Mouse (Mus musculus) lung, adult 18-20 months (tissue): ENCODE measurements around the gene Olfr31.

ENCODE experiments used
- DNase-seq, 2 experiments: peaks; one replicate each; pipeline ENCODE4 v3.0.0; 2022; ENCODE audit warnings: mixed read lengths in 2 of 2

Gene Olfr31

GRCm38 (mm10) chr14:14322528-14322927, at the start of gene Olfr31:
TSS of gene Olfr31 (plus strand) at chr14:14322828.
- DNase-seq = no peak

DNA sequence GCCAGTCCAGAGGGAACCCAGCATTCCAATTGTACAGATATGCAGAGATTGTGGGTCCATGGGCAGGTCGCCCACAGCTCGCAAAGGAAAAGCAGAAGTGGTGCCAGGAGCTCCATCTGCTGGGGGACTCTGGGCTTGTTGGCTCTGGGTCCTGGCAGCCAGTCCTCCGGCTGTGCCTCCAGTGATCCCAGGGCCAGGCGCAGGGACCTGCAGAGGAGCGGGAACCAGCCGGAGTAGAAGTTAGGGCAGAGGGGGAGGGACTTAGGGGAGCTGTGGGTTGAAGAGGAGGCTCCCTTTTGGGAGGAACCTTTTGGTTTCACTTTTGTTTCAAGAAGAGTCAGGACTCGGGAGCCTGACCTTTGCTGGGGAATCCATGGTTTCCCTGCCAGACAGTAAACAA, 28.2 kb upstream of the Olfr31 start:
- DNase-seq = peak; percentile 13 to 21

- no peak for DNase-seq
These were observed 13.7 kb upstream of the Olfr31 start for GRCm38 (mm10) chr14:14308938-14309337.

GRCm38 (mm10) chr14:14309416-14309815, 13.2 kb upstream of the Olfr31 start:
- no peak for DNase-seq

GRCm38 (mm10) chr14:14345113-14345871, 22.7 kb downstream of the Olfr31 start:
- peak; percentile 91 to 93 for DNase-seq

DNA sequence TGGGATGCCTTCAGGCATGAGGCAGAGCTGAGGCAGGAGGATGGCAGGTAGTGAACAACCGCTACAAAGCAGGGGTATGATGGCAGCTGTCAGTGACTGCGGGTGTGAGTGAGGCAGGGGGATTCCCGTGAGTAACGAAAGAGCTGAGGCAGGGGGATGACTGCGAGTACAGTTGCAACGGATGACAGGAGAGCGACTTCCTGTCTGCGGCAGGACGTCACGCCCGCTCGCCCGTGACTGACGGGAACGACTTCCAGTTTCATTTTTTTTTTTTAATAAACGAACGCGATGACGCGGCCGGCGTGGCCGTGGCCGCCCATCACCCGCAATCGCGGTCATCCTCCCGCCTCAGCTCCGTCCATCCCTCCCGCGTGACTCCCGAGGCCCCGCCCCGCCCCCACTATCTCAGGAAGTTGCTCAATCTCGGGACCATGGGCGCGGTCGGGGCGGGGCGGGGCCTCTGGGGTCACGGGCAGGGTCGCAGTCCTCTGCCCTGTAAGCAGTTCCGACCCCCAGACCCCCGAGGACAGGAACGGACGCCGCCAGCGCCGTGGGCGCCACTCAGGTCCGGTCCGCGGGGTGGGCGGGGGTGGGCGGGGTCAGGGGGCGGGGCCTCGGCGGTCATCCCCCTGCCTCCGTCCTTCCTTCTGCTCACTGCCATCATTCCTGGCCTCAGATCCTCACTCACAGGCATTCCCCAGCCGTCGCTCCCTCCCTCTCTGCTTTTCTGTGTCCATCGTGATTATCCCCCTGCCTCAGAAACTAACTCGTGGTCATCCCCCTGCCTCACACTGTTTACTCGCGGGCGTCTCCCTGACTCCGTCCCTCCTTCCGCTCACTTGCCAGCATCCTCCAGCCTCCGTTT, 23.6 kb downstream of the Olfr31 start, which contains the start of gene Il3ra:
Gene Il3ra (plus strand): TSS at position 328 of the 865 bp plus-strand sequence.
- DNase-seq = peak; percentile 77 to 78

DNA sequence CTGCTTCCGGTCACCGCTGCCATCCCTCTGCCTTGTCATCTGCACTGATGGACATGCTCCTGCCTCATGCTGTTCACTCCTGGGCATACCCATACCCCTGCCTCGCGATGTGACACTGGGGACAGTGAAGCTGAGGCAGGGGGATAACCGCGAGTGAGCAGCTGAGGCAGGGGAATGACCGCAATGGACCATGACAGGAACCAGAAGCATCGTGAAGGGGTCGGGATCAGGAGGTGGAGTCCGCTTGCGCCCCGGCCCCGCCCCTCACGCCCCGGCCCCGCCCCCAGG, 24.1 kb downstream of the Olfr31 start:
- no peak for DNase-seq

DNA sequence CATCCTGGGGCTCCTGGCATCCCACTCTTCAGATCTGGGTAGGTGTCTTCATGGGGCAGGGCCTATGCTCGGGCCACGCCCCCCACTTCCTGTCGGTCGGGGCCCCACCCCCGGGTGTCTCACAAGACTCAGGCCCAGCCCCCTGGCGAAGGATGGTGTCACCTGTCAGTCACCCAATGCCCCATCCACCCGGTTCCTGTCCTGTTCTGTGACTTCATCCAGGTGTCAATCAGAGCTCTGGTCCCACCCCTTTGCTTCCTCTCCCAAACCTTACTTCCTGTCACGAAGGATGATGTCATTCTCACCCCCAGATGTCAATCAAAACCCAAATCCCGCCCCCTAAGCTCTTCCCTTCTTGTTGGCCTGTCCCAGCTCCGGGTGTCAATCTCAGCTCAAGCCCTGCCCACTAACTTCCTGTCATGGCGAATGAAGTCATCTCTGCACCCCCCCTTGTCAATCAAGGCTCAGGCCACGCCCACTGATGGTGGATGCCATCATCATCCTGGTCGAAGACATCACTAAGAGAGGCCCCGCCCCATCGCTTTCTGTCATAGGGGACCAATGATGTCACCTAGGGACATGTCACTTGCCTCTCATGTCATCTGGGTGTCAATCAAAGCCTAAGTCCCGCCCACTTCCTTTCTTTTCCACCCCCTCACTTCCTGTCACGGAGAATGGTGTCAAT, 24.7 kb downstream of the Olfr31 start:
- peak; percentile 13 to 30 for DNase-seq

- peak; percentile 18 to 26 for DNase-seq
These were observed 25.4 kb downstream of the Olfr31 start for GRCm38 (mm10) chr14:14347836-14348621.

DNA sequence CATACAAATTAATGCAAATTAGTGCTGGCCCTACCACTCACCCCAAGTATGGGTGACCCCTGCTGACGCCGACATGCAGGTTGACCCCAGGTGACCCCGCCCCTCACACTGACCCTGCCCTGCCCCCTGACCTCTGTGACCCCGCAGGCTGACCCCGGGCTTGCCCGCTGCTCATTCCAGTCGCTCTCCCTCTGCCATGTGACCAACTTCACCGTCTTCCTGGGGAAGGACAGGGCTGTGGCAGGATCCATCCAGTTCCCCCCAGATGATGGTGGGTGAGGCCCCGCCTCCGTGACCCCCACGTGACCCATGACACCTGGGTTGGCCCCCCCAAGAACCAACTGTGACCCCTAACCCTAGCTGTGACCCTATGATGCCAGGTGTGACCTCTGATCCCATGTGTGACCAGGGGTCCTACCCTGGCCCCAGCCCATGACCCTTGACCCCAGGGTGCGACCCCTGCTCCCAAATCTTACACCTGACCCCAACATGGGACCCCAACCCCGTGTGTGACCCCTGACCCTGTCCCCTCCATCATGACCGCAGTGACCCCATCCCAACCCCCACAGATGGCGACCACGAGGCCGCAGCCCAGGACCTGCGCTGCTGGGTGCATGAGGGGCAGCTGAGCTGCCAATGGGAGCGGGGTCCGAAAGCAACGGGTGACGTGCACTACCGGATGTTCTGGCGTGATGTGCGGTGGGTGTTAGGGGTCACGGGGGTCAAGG, 26.2 kb downstream of the Olfr31 start:
- peak; percentile 2 to 6 for DNase-seq

GRCm38 (mm10) chr14:14349485-14350262, 27.0 kb downstream of the Olfr31 start:
- peak in 1 of 2 experiments; percentile 7 for DNase-seq

DNA sequence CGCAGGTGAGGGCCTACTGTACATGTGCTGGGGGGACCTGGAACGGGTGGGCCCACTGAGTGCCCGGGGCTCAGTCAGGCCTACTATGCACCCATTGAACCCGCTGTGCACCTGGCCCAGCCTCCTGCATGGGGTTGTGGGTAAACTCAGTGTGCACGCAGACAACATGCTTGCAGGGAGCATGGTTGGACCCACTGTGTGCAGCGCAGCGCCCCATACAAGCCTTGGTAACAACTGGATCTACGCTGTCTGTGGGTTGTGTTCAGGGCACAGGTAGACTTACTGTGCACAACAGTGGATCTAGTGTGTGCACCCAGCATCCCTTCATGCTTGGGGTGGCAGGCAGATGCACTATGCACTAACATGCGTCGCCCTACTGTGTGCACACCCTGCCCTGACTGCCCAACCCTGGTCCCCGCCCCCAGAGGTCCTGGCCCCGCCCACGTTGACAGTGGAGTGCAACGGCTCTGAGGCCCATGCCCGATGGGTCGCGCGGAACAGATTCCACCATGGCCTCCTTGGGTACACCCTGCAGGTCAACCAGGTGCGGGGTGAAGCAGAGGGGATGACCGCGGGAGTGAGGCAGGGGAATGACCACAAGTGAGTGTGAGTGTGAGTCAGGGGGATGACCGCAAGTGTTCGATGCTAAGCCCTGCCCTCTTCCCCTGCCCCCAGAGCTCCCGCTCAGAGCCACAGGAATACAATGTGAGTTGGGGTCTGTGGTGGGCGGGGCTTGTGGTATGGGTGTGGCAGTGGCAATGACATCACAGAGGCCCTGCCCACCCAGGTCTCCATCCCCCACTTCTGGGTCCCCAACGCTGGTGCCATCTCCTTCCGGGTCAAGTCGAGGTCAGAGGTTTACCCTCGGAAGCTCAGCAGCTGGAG, 27.9 kb downstream of the Olfr31 start:
- peak in 1 of 2 experiments; percentile 1 for DNase-seq

DNA sequence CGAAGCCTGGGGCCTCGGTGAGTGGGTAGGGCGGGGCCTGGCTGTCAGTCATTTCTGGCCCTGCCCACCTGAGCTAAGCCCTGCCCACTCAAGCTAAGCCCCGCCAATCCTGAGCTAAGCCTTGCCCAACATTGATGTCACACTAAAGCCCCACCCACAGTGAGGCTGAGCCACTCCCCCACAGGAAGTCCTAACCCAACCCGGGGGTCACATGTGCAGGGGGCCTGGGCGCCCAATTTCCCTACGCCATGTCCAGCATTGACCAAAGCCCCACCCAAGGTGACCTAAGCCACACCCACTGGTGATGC, 28.5 kb downstream of the Olfr31 start:
- DNase-seq = no peak

- DNase-seq = no peak
These were observed 29.3 kb downstream of the Olfr31 start for GRCm38 (mm10) chr14:14351721-14352590.

GRCm38 (mm10) chr14:14352606-14353005, 30.0 kb downstream of the Olfr31 start:
- DNase-seq = no peak

GRCm38 (mm10) chr14:14353081-14353732, 30.6 kb downstream of the Olfr31 start:
- DNase-seq = no peak

- no peak for DNase-seq
These were observed 31.3 kb downstream of the Olfr31 start for GRCm38 (mm10) chr14:14353740-14354510.
